Mouse (Mus musculus) natural killer cell, adult 2 months (primary cell): ENCODE measurements around the gene Map3k6.

Experiments
- DNase-seq, 2 experiments: peaks; one replicate each; pipeline ENCODE4 v3.0.0; 2022; ENCODE audit warnings: low spot score in 2 of 2

Map3k6 gene

GRCm38 (mm10) chr4:133282656-133283055, 42.0 kb downstream of the Map3k6 start:
- no peak for DNase-seq

GRCm38 (mm10) chr4:133285299-133285698, 44.7 kb downstream of the Map3k6 start:
- DNase-seq: no peak

- DNase-seq: no peak
These were observed 45.3 kb downstream of the Map3k6 start for GRCm38 (mm10) chr4:133285950-133286349.

GRCm38 (mm10) chr4:133286476-133287077, 46.0 kb downstream of the Map3k6 start:
- DNase-seq: no peak

GRCm38 (mm10) chr4:133291255-133291654, 50.6 kb downstream of the Map3k6 start:
- no peak for DNase-seq

GRCm38 (mm10) chr4:133292405-133292804, 51.8 kb downstream of the Map3k6 start:
- DNase-seq: no peak

GRCm38 (mm10) chr4:133292901-133293843, 52.6 kb downstream of the Map3k6 start:
- DNase-seq: no peak

GRCm38 (mm10) chr4:133294084-133294483, 53.5 kb downstream of the Map3k6 start:
- no peak for DNase-seq

GRCm38 (mm10) chr4:133297360-133297759, 56.7 kb downstream of the Map3k6 start:
- DNase-seq: no peak

GRCm38 (mm10) chr4:133297801-133298238, 57.2 kb downstream of the Map3k6 start:
- peak; percentile 53 to 68 for DNase-seq

GRCm38 (mm10) chr4:133298516-133299365, 58.1 kb downstream of the Map3k6 start:
- DNase-seq: no peak

GRCm38 (mm10) chr4:133299701-133300100, 59.1 kb downstream of the Map3k6 start:
- DNase-seq: no peak

GRCm38 (mm10) chr4:133300421-133300820, 59.8 kb downstream of the Map3k6 start:
- no peak for DNase-seq

- peak; percentile 32 to 54 for DNase-seq
These were observed 61.2 kb downstream of the Map3k6 start for GRCm38 (mm10) chr4:133301802-133302201.
